ENCODE assay signal across 8 mouse cellular contexts in genomic region chr19:59169936-59170765, GRCm38 (mm10). TPM values are rescaled to one million over a fixed set of nuclear protein-coding genes. Genes with fewer than 3 reads are reported as not detected.
DNase-seq lines count a peak whose midpoint lies in the region; ATAC-seq lines count a peak whose summit lies in the region.

Gene Vax1, minus strand, starts transcription at chr19:59170056.

- H3K4me2 ChIP-seq in kidney, embryonic 16.5 days (replicated peaks; ENCODE audit: low read depth, low read length), result peak within 1 kb of the TSS; percentile 19
- peak within 1 kb of the TSS; percentile 40 for H3K4me2 ChIP-seq in embryonic facial prominence, embryonic 12.5 days (replicated peaks)
- H3K4me2 ChIP-seq in intestine, embryonic 16.5 days (ENCODE audit: low read depth, low read length), result peak within 1 kb of the TSS; percentile 50
- H3K4me2 ChIP-seq in neural tube, embryonic 13.5 days, result peak within 1 kb of the TSS; percentile 32

- no peak for ATAC-seq in kidney, embryonic 16.5 days (ENCODE audit: low FRiP score, low TSS enrichment)
- no peak for ATAC-seq in embryonic facial prominence, embryonic 12.5 days (ENCODE audit: insufficient number of reproducible peaks, insufficient read depth, low FRiP score, low TSS enrichment)
- ATAC-seq in intestine, embryonic 16.5 days, result no peak
- no peak for ATAC-seq in neural tube, embryonic 13.5 days (ENCODE audit: low read depth)

- WGBS in kidney, embryonic 16.5 days, result under 1% methylated on average over 54 of the region's 54 CpGs
- under 1% methylated on average over 54 of the region's 54 CpGs for WGBS in embryonic facial prominence, embryonic 12.5 days
- under 1% methylated on average over 54 of the region's 54 CpGs for WGBS in intestine, embryonic 16.5 days
- WGBS in neural tube, embryonic 13.5 days, result under 1% methylated on average over 54 of the region's 54 CpGs

- peaks cover 30% of the 10 kb centered on the region for H3K4me1 ChIP-seq in kidney, embryonic 16.5 days (ENCODE audit: insufficient read depth, low read length)
- peaks cover 22% of the 10 kb centered on the region for H3K4me1 ChIP-seq in embryonic facial prominence, embryonic 12.5 days
- peaks cover 17% of the 10 kb centered on the region for H3K4me1 ChIP-seq in intestine, embryonic 16.5 days (ENCODE audit: control insufficient read depth, insufficient read depth, low read length)
- H3K4me1 ChIP-seq in neural tube, embryonic 13.5 days (replicated peaks), result peaks cover 34% of the 10 kb centered on the region

- DNase-seq in kidney, adult 9 months, result no peak
- DNase-seq in T-cell, adult 2 months (ENCODE audit: low spot score), result no peak
- DNase-seq in thymus, postnatal 14 days, result no peak
- no peak for DNase-seq in layer of hippocampus, adult 8-10 months (ENCODE audit: low spot score in 2 of 2)

- H3K27me3 ChIP-seq in kidney, embryonic 16.5 days (ENCODE audit: insufficient read depth, low read length), result peaks cover 98% of the 10 kb centered on the region
- H3K27me3 ChIP-seq in embryonic facial prominence, embryonic 12.5 days, result peaks cover 89% of the 10 kb centered on the region
- peaks cover 96% of the 10 kb centered on the region for H3K27me3 ChIP-seq in intestine, embryonic 16.5 days (replicated peaks; ENCODE audit: control insufficient read depth, insufficient read depth, low read length)
- peaks cover 100% of the 10 kb centered on the region for H3K27me3 ChIP-seq in neural tube, embryonic 13.5 days

- H3K9me3 ChIP-seq in kidney, embryonic 16.5 days (ENCODE audit: low read length), result no peaks in the 10 kb centered on the region
- H3K9me3 ChIP-seq in embryonic facial prominence, embryonic 12.5 days, result no peaks in the 10 kb centered on the region
- H3K9me3 ChIP-seq in intestine, embryonic 16.5 days (ENCODE audit: control insufficient read depth, low read length), result no peaks in the 10 kb centered on the region
- no peaks in the 10 kb centered on the region for H3K9me3 ChIP-seq in neural tube, embryonic 13.5 days

- H3K27ac ChIP-seq in kidney, embryonic 16.5 days (ENCODE audit: low read length), result no peak within 1 kb of the TSS
- peak within 1 kb of the TSS; percentile 61 for H3K27ac ChIP-seq in embryonic facial prominence, embryonic 12.5 days
- H3K27ac ChIP-seq in intestine, embryonic 16.5 days (ENCODE audit: low read length), result no peak within 1 kb of the TSS
- H3K27ac ChIP-seq in neural tube, embryonic 13.5 days (replicated peaks), result no peak within 1 kb of the TSS

- no peak within 1 kb of the TSS for H3K9ac ChIP-seq in kidney, embryonic 16.5 days (replicated peaks; ENCODE audit: low read length)
- H3K9ac ChIP-seq in embryonic facial prominence, embryonic 12.5 days, result peak within 1 kb of the TSS; percentile 25; the same call in 1 of the 2 replicates
- no peak within 1 kb of the TSS for H3K9ac ChIP-seq in intestine, embryonic 16.5 days (ENCODE audit: low read depth, low read length)
- H3K9ac ChIP-seq in neural tube, embryonic 13.5 days, result no peak within 1 kb of the TSS

- H3K36me3 ChIP-seq in kidney, embryonic 16.5 days (ENCODE audit: insufficient read depth, low read length), result no peaks in the 10 kb centered on the region
- no peaks in the 10 kb centered on the region for H3K36me3 ChIP-seq in embryonic facial prominence, embryonic 12.5 days
- no peaks in the 10 kb centered on the region for H3K36me3 ChIP-seq in intestine, embryonic 16.5 days (ENCODE audit: control insufficient read depth, insufficient read depth, low read length)
- H3K36me3 ChIP-seq in neural tube, embryonic 13.5 days, result no peaks in the 10 kb centered on the region

- H3K4me3 ChIP-seq in kidney, embryonic 16.5 days (ENCODE audit: low read length), result peak within 1 kb of the TSS; percentile 32
- peak within 1 kb of the TSS; percentile 33 for H3K4me3 ChIP-seq in embryonic facial prominence, embryonic 12.5 days
- H3K4me3 ChIP-seq in intestine, embryonic 16.5 days (ENCODE audit: low read length), result peak within 1 kb of the TSS; percentile 36
- peak within 1 kb of the TSS; percentile 7; the same call in 1 of the 2 replicates for H3K4me3 ChIP-seq in neural tube, embryonic 13.5 days

RNA-seq across cellular contexts. Expression of gene Vax1, which starts in this region (rescaled TPM):
- polyA plus RNA-seq in kidney, embryonic 16.5 days (2015; fragmentation: Nextera tagmentation; extraction: Ambion mirVana), result not detected in 2 replicates
- polyA plus RNA-seq in embryonic facial prominence, embryonic 12.5 days (2016; fragmentation: Nextera tagmentation; extraction: Ambion mirVana), result 1.1 TPM in 2 replicates
- polyA plus RNA-seq in intestine, embryonic 16.5 days (2015; fragmentation: Nextera tagmentation; extraction: Ambion mirVana), result not detected in 2 replicates
- not detected in 2 replicates for polyA plus RNA-seq in neural tube, embryonic 13.5 days (2015; fragmentation: Nextera tagmentation; extraction: Ambion mirVana)
- 1 to 10 TPM in 2 of 4 experiments, under 1 TPM in 1, not detected in 1; 0.86 to 1.3 (median 1.0) TPM for total RNA-seq in layer of hippocampus, adult 8-10 months (2022)
